Mouse (Mus musculus): ENCODE measurements around the gene Golga2.

DNA sequence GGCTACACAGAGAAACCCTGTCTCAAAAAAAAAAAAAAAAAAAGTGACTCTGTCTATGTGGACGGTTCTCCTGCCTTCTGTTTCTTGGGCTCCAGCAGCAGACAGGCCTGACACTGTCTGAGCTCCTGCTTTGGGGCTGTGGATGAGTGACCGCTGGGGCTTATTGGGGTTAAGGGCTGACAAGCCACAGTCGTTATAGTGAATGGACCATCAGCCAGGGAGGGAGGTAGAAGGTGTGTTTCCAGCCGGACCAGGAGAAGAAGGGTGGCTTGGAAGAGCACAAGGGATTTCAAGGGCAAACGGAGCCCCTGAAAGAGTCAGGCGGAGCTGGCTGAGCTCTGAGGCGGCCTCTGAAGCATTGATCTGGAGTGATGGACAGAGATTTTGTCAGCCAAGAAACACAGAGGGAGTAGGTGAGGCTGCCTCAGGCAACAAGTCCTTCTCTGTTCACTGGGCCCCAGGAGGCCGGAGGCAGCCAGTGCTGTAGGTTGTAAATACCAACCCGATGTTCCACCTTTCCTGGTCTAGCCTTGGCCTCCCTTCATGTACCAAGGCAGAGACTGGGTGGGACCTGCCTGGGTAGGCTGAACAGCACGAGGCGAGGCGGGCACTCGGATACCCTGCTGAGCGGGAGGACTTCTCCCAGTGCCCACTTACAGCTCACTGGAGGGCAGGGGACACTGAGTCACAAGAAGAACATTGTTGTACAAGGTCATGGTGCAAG is 57.6 kb downstream of the Golga2 start:
- TF ChIP-seq CTCF (IDR thresholded peaks at IDR 0.05; ENCODE audit: low read depth) (no peak), EP300 (IDR thresholded peaks at IDR 0.05; ENCODE audit: low read depth) (no peak)

Data from liver, embryonic 14.5 days (tissue).